Comparison of ENCODE assay signal across 12 mouse cellular contexts in genomic region chr7:29496332-29496731, GRCm38 (mm10). TPM values are rescaled to one million over a fixed set of nuclear protein-coding genes. Genes with fewer than 3 reads are reported as not detected.
DNase-seq lines count a peak whose midpoint lies in the region; ATAC-seq lines count a peak whose summit lies in the region.
"Had no signal": no experiment of that assay in that cellular context is flagged by ENCODE, and none has a peak within 500 bp of the region (broad histone marks: within the 10 kb centered on the region; RNA-seq: fewer than 3 reads in every experiment).

No protein-coding gene starts in this region.

- peak overlapping the region; percentile 77 for H3K27ac ChIP-seq in hindbrain, embryonic 10.5 days
- no peak overlapping the region for H3K27ac ChIP-seq in hindbrain, embryonic 16.5 days (ENCODE audit: low read depth, low read length)
- peak overlapping the region; percentile 58; the same call in 1 of the 2 replicates for H3K27ac ChIP-seq in intestine, embryonic 16.5 days (ENCODE audit: low read length)
- H3K27ac ChIP-seq in midbrain, embryonic 15.5 days, result peak overlapping the region; percentile 54; the same call in 1 of the 2 replicates

- ATAC-seq in hindbrain, embryonic 16.5 days, result no peak
- ATAC-seq in intestine, embryonic 16.5 days, result 0 out of 2 replicates have a peak, but pooled peaks have one; percentile 0
- ATAC-seq in midbrain, embryonic 15.5 days (replicated peaks), result peak; percentile 15; the same call in 1 of the 2 replicates

- H3K9me3 ChIP-seq in hindbrain, embryonic 10.5 days, result no peaks in the 10 kb centered on the region
- H3K9me3 ChIP-seq in hindbrain, embryonic 16.5 days (ENCODE audit: control insufficient read depth, low read length), result no peaks in the 10 kb centered on the region
- no peaks in the 10 kb centered on the region for H3K9me3 ChIP-seq in intestine, embryonic 16.5 days (ENCODE audit: control insufficient read depth, low read length)
- no peaks in the 10 kb centered on the region for H3K9me3 ChIP-seq in midbrain, embryonic 15.5 days

- peaks cover 44% of the 10 kb centered on the region for H3K27me3 ChIP-seq in hindbrain, embryonic 10.5 days (ENCODE audit: insufficient read depth, poor library complexity, severe bottlenecking)
- no peaks in the 10 kb centered on the region for H3K27me3 ChIP-seq in hindbrain, embryonic 16.5 days (replicated peaks; ENCODE audit: control insufficient read depth, insufficient read depth, low read length)
- H3K27me3 ChIP-seq in intestine, embryonic 16.5 days (replicated peaks; ENCODE audit: control insufficient read depth, insufficient read depth, low read length), result no peaks in the 10 kb centered on the region
- H3K27me3 ChIP-seq in midbrain, embryonic 15.5 days (replicated peaks), result no peaks in the 10 kb centered on the region

- H3K36me3 ChIP-seq in hindbrain, embryonic 10.5 days, result no peaks in the 10 kb centered on the region
- H3K36me3 ChIP-seq in hindbrain, embryonic 16.5 days (ENCODE audit: control insufficient read depth, insufficient read depth, low read length), result no peaks in the 10 kb centered on the region
- no peaks in the 10 kb centered on the region for H3K36me3 ChIP-seq in intestine, embryonic 16.5 days (ENCODE audit: control insufficient read depth, insufficient read depth, low read length)
- no peaks in the 10 kb centered on the region for H3K36me3 ChIP-seq in midbrain, embryonic 15.5 days (replicated peaks)

- DNase-seq in hindbrain, embryonic 10.5 days (ENCODE audit: low spot score), result peak; percentile 48
- peak; percentile 91 for DNase-seq in Muller cell, postnatal 12 days (ENCODE audit: inconsistent ontology term)
- no peak for DNase-seq in layer of hippocampus, adult 9-10 months (ENCODE audit: low spot score)
- DNase-seq in cerebellum, adult 9-10 months, result no peak
- DNase-seq in layer of hippocampus, postnatal 10 days (ENCODE audit: low spot score in 2 of 2), result no peak
- DNase-seq: cerebellum, adult 11 months; gastrocnemius, postnatal 36 days; thymus, postnatal 14 days had no signal

- no peak overlapping the region for H3K4me2 ChIP-seq in hindbrain, embryonic 16.5 days (ENCODE audit: low read length)
- no peak overlapping the region for H3K4me2 ChIP-seq in intestine, embryonic 16.5 days (ENCODE audit: low read depth, low read length)
- H3K4me2 ChIP-seq in midbrain, embryonic 15.5 days, result no peak overlapping the region
- H3K4me2 ChIP-seq: liver, embryonic 11.5 days had no signal

- peaks cover 45% of the 10 kb centered on the region for H3K4me1 ChIP-seq in hindbrain, embryonic 10.5 days (replicated peaks)
- peaks cover 9% of the 10 kb centered on the region; the same call in 1 of the 2 replicates for H3K4me1 ChIP-seq in hindbrain, embryonic 16.5 days (ENCODE audit: control insufficient read depth, insufficient read depth, low read depth, low read length)
- H3K4me1 ChIP-seq in intestine, embryonic 16.5 days (ENCODE audit: control insufficient read depth, insufficient read depth, low read length), result peaks cover 52% of the 10 kb centered on the region
- H3K4me1 ChIP-seq in midbrain, embryonic 15.5 days, result peaks cover 12% of the 10 kb centered on the region

- WGBS in hindbrain, embryonic 10.5 days, result 44% methylated on average over 4 of the region's 4 CpGs
- WGBS in hindbrain, embryonic 16.5 days, result 45% methylated on average over 4 of the region's 4 CpGs
- 54% methylated on average over 4 of the region's 4 CpGs for WGBS in intestine, embryonic 16.5 days
- 51% methylated on average over 4 of the region's 4 CpGs for WGBS in midbrain, embryonic 15.5 days

- 0 out of 2 replicates have a peak overlapping the region, but pooled peaks have one; percentile 9 for H3K4me3 ChIP-seq in hindbrain, embryonic 10.5 days
- no peak overlapping the region for H3K4me3 ChIP-seq in hindbrain, embryonic 16.5 days (ENCODE audit: low read length)
- H3K4me3 ChIP-seq in intestine, embryonic 16.5 days (ENCODE audit: low read length), result no peak overlapping the region
- H3K4me3 ChIP-seq in midbrain, embryonic 15.5 days, result no peak overlapping the region

- no peak overlapping the region for H3K9ac ChIP-seq in hindbrain, embryonic 16.5 days (ENCODE audit: low read depth, low read length)
- H3K9ac ChIP-seq in intestine, embryonic 16.5 days (ENCODE audit: low read depth, low read length), result no peak overlapping the region
- no peak overlapping the region for H3K9ac ChIP-seq in midbrain, embryonic 15.5 days

RNA-seq across cellular contexts. Expression of gene Sipa1l3, which starts 22.1 kb away (rescaled TPM):
- 8.1 and 9.7 TPM in 2 replicates for polyA plus RNA-seq in hindbrain, embryonic 10.5 days (2016; fragmentation: Nextera tagmentation; extraction: Ambion mirVana)
- polyA plus RNA-seq in hindbrain, embryonic 16.5 days (2015; fragmentation: Nextera tagmentation; extraction: Ambion mirVana), result 18.2 and 23.1 TPM in 2 replicates
- 22.9 and 24.1 TPM in 2 replicates for polyA plus RNA-seq in intestine, embryonic 16.5 days (2015; fragmentation: Nextera tagmentation; extraction: Ambion mirVana)
- polyA plus RNA-seq in midbrain, embryonic 15.5 days (2015; fragmentation: Nextera tagmentation; extraction: Ambion mirVana), result 19.0 and 22.4 TPM in 2 replicates
- 100 to 1,000 TPM; 122 to 125 TPM for total RNA-seq in layer of hippocampus, postnatal 10 days (2021)

Comparison
In these comparisons a context has a peak if more than half of its experiments do, and no peak if none do; other contexts are left out.
1. DNase-seq: peak in hindbrain, embryonic 10.5 days (single experiment) and Muller cell, postnatal 12 days (single experiment); none in layer of hippocampus, adult 9-10 months (single experiment), cerebellum, adult 9-10 months (single experiment) and layer of hippocampus, postnatal 10 days (0 of 2).